Mouse (Mus musculus): ENCODE measurements around the gene Rin2.
A peak's percentile ranks its signal among the peaks of the same experiment; 100 is the strongest.

The Rin2 gene

GRCm38 (mm10) chr2:145829231-145829630 lies 154.2 kb downstream of the Rin2 start:
- no peak for ATAC-seq (ENCODE audit: low TSS enrichment)

DNA sequence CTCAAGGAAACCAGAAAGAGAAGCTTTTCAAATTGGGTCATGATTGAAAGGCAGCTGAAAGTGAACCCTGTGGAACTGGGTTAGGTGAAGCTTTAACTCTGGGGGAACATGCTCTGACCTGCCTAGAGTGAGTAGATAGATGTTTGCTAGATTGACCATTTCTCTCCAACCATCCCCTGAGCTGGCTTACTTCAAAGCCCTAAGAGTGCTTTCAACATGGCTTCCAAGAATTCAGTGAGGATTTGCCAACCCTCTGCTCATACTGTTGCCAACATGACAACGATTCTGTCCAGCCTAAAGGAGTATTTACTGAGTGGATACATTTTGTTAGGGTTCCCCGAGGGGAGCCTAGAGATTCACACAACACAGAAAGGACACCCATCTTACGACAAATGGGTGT lies 155.4 kb downstream of the Rin2 start:
- ATAC-seq (ENCODE audit: low TSS enrichment), result no peak

DNA sequence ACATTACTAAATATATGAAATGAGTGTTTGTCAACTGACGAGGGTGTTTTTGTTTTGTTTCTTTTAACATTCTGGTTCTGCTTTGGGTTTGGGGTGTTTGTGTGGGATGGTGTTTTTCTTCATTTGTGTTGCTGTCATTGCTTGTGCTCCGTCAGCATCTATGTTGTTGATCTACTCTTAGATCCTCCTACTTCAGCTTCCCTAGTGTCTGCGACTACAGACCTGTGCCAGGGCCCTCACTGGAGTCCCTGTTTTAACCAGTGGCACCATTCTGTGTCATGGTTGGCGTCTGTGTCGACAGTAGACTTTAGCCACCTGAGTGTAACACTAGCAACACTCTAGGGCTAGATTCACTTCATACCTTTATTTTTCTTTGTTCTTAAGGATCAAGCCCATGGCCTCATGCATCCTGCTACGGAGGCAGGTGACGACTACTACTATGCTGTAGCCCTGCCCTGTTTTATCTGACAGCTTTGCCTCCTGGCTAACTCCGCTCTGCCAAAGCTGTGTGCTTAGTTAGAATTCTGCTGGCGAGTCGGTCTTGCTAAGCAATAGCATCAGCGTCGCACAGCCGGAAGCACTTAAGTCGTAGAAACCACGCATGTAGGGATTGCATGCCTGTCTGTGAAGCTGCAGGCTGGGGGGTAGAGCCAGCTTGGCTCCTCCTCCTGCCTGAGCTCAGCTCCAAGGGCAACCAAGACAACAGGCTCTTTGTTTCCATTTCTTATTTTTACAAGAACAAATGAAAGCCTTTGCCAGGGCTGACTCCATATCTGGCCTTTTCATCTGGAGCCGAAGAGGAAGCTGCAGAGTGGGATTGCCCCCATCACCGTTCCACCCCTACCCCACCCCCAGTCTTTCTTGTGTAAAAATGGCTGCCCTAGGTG lies 157.2 kb downstream of the Rin2 start:
- ATAC-seq (ENCODE audit: low TSS enrichment), result peak; percentile 89

DNA sequence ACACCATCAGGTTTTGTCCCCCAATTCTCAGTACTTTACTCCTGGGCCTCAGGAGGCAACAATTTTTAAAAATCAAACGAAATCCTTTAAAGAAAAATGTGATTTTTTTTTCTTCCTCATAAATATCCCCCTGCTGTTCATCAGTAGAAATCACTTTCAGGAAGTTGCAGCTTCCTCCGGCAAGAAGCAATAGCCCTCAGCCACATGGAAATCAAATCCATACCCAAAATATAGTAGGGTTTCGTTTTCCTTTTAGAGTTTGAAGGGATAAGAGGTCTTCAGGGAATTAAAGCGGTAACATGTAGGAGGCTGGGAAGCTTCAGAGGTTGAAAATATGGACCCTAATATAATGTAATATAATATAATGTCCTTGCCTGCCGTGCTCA lies 157.8 kb downstream of the Rin2 start:
- no peak for ATAC-seq (ENCODE audit: low TSS enrichment)

GRCm38 (mm10) chr2:145833341-145833740 lies 158.3 kb downstream of the Rin2 start:
- peak; percentile 47; the same call in 1 of the 2 replicates for ATAC-seq (ENCODE audit: low TSS enrichment)

DNA sequence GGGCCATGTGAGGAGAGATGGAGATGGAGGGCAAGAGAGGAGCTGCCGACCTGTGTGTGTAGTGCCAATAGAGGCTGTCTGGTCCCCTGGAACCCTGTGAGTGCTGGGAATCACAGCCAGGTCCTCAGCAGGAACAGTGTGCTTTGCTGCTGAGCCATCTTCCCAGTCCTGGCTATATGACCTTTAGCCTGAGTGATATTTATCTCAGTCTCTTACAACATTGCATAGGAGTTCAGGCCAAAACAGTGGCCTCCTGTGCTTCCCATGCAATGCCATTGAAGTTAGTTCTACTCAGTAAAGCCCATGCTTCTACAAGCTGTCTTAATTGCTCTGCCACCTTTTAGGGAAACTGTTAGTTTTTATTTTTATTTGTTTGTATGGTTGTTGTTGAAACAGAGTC lies 160.9 kb downstream of the Rin2 start:
- no peak for ATAC-seq (ENCODE audit: low TSS enrichment)

DNA sequence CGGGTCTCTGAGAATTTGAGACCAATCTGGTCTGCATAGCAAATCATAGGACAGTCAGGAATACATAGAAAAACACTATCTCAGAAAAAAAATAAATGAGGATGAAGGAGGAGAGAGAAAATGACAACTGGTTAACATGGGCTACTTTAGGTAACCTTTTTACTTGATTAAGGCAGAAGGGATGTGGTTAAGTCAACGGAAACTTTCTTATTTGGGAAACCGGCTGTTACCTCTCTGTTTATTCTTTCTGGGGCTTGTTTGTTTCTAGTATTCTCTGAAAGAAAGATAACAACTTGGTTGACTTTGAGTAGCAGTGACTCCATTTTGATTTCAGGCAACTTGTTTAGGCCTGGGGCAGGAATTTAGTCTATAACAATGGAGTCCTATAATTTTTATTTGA lies 163.7 kb downstream of the Rin2 start:
- no peak for ATAC-seq (ENCODE audit: low TSS enrichment)

GRCm38 (mm10) chr2:145839565-145840315 lies 164.7 kb downstream of the Rin2 start:
- no peak for ATAC-seq (ENCODE audit: low TSS enrichment)

- no peak for ATAC-seq (ENCODE audit: low TSS enrichment)
Measured at GRCm38 (mm10) chr2:145840320-145840719, 165.3 kb downstream of the Rin2 start.

GRCm38 (mm10) chr2:145840910-145841870 lies 166.2 kb downstream of the Rin2 start:
- no peak for ATAC-seq (ENCODE audit: low TSS enrichment)

DNA sequence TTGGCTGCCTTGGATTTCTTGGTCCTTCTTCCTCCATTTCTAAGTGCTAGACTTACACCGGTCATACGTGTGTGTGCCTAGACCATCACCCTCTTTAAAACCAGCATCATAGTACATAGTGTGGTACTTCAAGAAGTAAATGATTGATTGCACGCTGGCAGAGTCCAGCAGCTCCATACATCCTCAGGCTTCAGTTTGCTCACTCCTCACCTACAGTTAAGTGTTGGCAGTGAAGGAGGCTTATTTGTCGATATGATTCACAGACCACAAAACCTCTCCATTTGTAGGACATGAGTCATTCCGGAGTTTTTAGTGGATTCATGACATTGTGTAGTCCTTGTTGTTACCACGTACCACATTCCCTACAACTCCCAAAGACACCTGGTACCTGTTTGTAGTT lies 168.3 kb downstream of the Rin2 start:
- no peak for ATAC-seq (ENCODE audit: low TSS enrichment)

- ATAC-seq (ENCODE audit: low TSS enrichment), result no peak
Measured at GRCm38 (mm10) chr2:145846595-145846994, 171.6 kb downstream of the Rin2 start.

DNA sequence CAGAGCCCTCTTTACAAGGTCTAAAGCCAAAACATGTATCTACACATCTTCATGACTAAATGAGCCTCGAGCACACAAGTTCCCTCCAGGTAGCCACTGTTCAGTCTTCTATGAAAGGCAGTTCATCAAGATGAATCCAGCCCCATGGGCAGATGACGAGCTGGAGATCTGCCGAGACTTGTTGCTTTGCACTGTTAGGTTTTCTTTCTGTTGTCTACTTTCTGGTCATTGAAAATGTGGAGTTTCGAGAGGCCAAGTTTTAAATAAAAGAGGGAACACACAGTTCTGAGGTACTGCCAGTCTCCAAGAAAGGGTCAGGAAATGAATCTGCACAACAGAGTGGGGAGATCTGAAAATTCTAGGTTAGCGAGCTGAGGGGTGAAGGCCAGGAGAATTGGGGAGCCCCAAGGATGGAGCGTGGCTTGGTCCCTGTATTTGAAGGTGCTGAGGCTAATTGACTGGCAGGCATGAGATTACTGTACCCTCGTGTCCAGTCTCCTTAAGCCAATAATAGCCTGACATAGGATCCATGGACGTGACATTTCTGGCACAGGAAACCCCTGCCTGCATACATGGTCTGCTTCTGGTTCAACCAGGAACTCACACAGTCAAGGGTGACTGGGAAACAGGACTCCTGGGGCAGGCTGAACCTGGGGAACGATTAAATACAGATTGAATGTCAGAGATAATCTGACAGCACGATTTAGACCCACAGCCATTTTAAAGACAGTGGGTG lies 174.3 kb downstream of the Rin2 start:
- peak; percentile 4; the same call in 1 of the 2 replicates for ATAC-seq (ENCODE audit: low TSS enrichment)

GRCm38 (mm10) chr2:145850779-145851178 lies 175.8 kb downstream of the Rin2 start:
- ATAC-seq (ENCODE audit: low TSS enrichment), result peak; percentile 88

DNA sequence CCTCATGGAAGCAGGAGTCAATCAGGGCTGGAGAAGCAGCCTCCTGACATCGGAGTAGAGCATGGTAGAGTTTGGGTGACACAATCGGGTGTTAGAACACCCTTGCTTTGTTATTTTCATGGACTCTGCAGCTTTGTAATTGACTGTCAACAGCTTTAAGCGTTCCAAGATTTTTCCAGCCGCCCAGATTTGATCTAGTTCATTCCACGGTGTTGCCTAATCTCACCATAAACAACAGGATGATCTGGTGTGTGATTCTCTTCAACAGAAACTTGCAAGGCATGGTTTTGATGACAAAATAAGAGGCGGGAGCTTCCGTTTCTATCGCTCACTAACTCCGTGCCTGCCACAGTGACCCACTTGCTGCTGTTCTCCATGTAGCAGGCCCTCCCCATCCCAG lies 180.8 kb downstream of the Rin2 start:
- no peak for ATAC-seq (ENCODE audit: low TSS enrichment)

DNA sequence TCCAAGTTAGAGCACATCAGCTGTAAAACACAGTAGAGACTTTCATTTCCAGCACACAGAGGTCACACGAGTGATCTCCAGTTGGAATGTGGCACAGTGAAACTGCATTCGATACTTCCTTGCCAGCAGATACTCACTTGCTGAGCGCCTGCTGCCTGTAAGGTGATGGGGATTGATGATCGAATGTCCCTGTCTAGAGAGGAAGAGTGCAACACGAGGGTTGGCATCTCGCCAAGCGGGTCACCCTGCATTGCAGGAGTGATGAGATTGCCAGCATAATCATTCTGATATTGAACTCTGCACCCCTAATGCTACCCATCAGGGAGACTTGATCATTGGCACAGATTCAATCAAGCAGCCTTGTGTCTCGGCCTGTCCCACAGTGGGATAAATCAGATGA lies 182.8 kb downstream of the Rin2 start:
- ATAC-seq (ENCODE audit: low TSS enrichment), result no peak

GRCm38 (mm10) chr2:145859442-145859931 lies 184.5 kb downstream of the Rin2 start:
- ATAC-seq (ENCODE audit: low TSS enrichment), result peak; percentile 21; the same call in 1 of the 2 replicates

DNA sequence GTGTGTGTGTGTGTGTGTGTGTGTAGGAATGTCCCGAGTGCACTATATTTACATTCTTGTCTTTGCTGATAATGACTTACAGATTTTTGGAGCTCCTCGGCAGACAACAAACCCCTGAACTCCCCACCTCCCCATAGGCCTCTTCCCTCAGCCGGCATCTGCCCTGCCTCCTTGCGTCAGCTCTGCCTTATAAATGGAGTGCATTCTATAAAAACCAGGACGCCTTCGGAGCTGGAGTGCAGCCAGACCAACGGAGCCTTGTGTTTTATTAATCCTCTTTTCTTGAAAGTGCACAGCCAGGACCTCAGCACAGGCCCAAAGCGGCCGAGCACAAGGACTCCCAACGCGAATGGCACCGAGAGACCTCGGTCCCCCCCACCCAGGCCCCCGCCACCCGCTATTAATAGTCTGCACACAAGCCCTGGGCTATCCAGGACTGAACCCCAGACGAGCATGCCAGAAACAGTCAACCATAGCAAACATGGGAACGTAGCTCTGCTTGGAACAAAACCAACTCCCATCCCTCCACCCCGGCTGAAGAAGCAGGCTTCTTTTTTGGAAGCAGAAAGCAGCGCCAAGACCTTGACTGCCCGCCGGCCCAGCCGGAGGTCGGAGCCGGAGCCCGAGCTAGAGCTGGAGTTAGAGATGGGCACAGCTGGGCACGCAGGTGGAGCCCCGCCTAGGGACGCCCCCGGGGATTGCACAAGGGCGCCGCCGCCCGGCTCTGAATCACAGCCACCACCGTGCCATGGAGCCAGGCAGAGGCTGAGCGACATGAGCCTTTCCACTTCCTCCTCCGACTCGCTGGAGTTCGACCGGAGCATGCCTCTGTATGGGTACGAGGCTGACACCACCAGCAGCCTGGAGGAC lies 185.2 kb downstream of the Rin2 start:
- ATAC-seq (ENCODE audit: low TSS enrichment), result peak; percentile 85

DNA sequence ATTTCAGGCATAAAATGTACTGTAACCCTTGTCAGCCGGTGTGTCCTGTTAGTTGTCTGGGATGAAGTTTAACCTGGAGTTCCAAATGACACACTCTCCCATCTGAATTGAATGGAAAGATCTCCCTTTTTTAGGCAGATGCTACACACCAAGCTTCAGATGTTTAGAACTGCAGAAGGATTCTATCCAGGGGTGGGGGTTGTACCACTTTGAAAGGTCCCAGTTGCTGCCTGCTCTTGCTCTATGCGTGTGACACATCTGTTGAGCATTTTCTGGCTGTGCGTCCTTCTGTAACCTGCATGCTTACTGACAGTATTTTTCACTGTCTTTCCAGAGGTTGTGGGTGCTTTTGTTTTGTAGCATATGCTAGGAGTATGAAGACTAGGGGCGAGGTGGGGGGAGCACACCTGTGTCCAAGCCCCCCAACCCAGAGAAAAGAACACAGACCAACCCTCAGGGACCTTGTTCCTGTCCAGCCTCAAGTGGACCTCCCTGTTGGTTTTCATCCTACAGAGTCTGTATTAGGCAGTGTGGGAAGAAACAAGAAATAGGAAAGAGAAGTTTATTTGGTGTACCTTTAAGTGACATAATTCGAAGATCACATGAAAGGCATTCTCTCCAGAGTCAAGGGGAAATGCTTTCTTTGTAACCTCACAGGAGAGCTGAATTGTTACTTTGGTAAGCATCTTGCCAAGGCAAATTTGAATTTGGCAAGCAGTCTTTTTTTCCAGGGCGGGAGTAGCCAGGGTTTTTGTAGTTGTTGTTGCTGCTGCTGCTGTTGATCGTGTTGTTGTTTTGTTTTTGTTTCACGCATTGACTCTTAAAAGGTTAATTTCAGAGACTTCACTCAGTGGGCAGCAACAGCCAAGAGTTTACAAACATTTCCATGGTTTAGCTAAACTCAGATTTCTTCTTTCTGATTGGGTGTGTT lies 186.4 kb downstream of the Rin2 start:
- no peak for ATAC-seq (ENCODE audit: low TSS enrichment)

All from frontal cortex, adult (tissue).